Mouse (Mus musculus) cerebellum, adult 2 months (tissue): ENCODE data around the gene Aph1c. TPM values are rescaled to one million over a fixed set of nuclear protein-coding genes. Genes with fewer than 3 reads are reported as not detected.

ENCODE experiments used
- DNase-seq, 2 experiments: peaks; one replicate each; pipeline ENCODE4 v3.0.0; 2021
- H3K27ac ChIP-seq: fragments of 200-500 bp; 2 replicates; pipeline ENCODE4 v1.5.1; 2012; ENCODE audit warnings: low read length, control low read depth, inconsistent platforms; ENCODE audit not compliant: insufficient read depth
- H3K27me3 ChIP-seq: fragments of 200-500 bp; 2 replicates; pipeline ENCODE4 v1.6.1; 2012; ENCODE audit warnings: inconsistent platforms, mild to moderate bottlenecking, low read length, moderate library complexity; ENCODE audit not compliant: control insufficient read depth, insufficient read depth
- H3K4me1 ChIP-seq: fragments of 200-500 bp; 2 replicates; pipeline ENCODE4 v1.6.1; 2011; ENCODE audit warnings: low read length; ENCODE audit not compliant: control insufficient read depth, insufficient read depth
- H3K4me3 ChIP-seq: fragments of 200-500 bp; replicated peaks from 2 replicates; pipeline ENCODE3; 2011; ENCODE audit warnings: mild to moderate bottlenecking, low read depth, low read length, control low read depth; ENCODE audit not compliant: insufficient read depth
- CTCF ChIP-seq: fragments of 200-500 bp; IDR thresholded peaks from 2 replicates; pipeline ENCODE4 v1.5.1; 2011; ENCODE audit warnings: low read depth, mild to moderate bottlenecking, control low read depth, low read length, moderate library complexity, borderline replicate concordance; ENCODE audit not compliant: insufficient read depth
- POLR2A ChIP-seq: fragments of 200-500 bp; IDR thresholded peaks from 2 replicates; pipeline ENCODE4 v1.6.1; 2011; ENCODE audit warnings: low read length, control low read depth, borderline replicate concordance; ENCODE audit not compliant: insufficient read depth
- WGBS: fragments of 180-500 bp; shearing (Covaris S2); methylation state at CpG from one replicate; pipeline ENCODE4 v1.1.7; 2018; 5-methylcytosine and 5-hydroxymethylcytosine counted together
- polyA plus RNA-seq: library from polyadenylated mRNA; depleted of rRNA; stranded (reverse); fragments of >200 nt; gene quantifications from 2 replicates; pipeline ENCODE4 v1.2.3, GENCODE M21; 2012; rRNA removed

The Aph1c gene
- polyA plus RNA-seq: 3.3 and 4.0 TPM in 2 replicates

DNA sequence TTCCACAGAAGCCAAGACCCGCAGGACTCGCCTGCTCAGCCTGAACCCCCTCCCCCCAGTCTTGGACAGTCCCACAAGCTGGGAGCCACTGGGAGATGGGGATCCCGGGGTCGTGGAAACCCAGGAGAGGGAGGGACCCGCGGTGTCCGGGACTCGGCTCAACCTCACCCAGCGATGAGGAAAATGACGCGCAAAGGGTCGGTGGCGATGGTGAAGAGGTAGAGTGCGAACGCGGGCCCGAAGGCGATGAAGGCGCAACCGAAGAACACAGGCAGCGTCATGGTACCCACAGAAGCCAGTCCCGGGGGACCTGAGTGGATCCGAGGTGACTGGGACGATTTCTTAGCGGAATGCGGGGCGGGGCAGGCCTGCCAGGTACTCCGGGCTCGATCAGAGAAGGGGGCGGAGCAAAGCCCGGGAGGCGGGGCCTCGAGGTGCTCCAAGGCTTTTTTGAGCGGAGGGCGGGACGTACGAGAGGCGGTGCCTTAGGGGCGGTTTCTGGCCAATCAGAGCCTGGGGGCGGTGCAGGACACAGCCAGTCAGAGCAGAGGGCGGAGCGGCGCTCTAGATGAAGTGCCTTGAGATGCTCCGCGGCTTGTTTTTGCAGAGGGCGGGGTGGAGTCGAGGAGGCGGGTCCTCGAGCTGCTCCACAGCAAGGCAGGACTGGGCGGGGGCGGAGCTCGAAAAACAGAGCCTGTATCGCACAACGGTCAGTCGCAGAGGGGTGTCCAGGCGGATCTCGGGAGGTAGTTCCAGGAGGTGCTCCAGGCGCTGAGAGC is at the start of gene Aph1c:
Gene Aph1c, minus strand, starts transcription at position 409 of the 779 bp plus-strand sequence.
- H3K27me3 ChIP-seq: no peaks in the 10 kb centered on the region
- no peak for TF ChIP-seq CTCF
- TF ChIP-seq POLR2A: no peak; the same call in 1 of the 2 replicates
- WGBS: under 1% methylated on average over 58 of the region's 58 CpGs
- H3K27ac ChIP-seq: no peak within 1 kb of the TSS
- DNase-seq: peak; percentile 98 to 99
- H3K4me1 ChIP-seq: no peaks in the 10 kb centered on the region
- H3K4me3 ChIP-seq: peak within 1 kb of the TSS; percentile 99

DNA sequence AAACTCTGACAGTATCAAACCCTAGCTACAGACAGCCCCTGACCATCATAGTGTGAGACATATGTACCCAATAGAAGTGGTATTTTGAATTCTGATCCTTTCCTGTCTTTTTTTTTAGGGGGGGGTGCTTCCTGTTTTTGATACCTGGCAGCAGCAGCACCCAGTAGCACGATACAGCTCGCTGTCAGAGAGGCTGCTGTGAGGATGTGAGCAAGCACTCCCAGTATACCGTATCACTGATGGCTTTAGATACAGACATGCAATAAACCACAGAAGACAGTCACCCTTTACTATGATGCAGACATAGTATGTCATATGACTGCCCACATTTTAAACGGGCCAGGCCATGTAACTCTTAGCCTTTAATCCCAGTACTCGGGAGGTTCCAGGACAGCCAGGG is 49.0 kb upstream of the Aph1c start:
- no peak overlapping the region for H3K4me3 ChIP-seq
- WGBS: 95% methylated on average over 5 of the region's 5 CpGs
- DNase-seq: no peak
- no peak overlapping the region for H3K27ac ChIP-seq
- H3K27me3 ChIP-seq: no peaks in the 10 kb centered on the region
- no peaks in the 10 kb centered on the region for H3K4me1 ChIP-seq
- TF ChIP-seq POLR2A: no peak
- no peak for TF ChIP-seq CTCF

DNA sequence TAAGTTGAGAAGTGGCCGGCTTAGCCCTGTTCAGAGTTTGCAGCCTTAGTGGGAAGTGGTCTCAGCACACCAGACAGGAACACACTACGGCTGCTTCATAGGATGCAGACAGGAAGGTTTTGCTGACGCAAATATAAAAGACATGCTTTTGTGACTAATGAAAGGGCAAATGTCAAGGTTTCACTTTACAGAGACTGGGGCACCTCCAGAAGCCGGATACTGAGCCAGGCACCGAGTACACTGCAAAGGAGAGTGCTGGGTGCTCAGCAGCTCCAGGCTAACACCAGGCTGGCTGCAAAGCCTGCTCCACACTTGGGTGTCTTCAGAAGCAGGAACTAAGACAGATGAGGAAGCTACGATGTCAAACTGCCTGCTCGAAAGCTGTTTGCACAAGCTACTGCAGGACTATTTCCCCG is 47.9 kb upstream of the Aph1c start:
- no peak for TF ChIP-seq POLR2A
- no peak for TF ChIP-seq CTCF

DNA sequence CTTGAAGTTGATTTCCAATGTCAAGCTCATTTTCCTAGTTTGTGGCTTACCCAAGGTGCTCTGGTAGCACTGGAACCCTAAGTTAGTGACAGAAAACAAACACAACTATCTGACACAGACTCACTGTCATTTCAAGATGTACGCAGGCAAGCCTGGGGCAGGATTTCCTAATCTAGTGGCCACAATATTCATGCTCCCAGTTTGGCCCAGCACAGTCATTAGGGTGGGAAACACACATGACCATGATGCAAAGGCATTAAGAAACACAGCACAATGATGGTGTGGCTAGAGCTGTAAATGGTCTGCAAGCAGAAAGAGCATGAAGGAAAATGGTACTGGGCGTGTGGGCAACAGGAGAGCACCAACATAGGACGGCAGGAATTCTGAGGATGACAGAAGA is 47.3 kb upstream of the Aph1c start:
- no peaks in the 10 kb centered on the region for H3K4me1 ChIP-seq
- no peaks in the 10 kb centered on the region for H3K27me3 ChIP-seq
- no peak for DNase-seq
- TF ChIP-seq POLR2A (no peak), CTCF (no peak)
- no peak overlapping the region for H3K27ac ChIP-seq
- 93% methylated on average over 3 of the region's 3 CpGs for WGBS
- no peak overlapping the region for H3K4me3 ChIP-seq

More for the DNA sequence above, 47.9 kb upstream of the Aph1c start:
- no peak overlapping the region for H3K27ac ChIP-seq
- no peaks in the 10 kb centered on the region for H3K4me1 ChIP-seq
- H3K27me3 ChIP-seq: no peaks in the 10 kb centered on the region
- H3K4me3 ChIP-seq: no peak overlapping the region
- DNase-seq: no peak
- WGBS: 79% methylated on average over 8 of the region's 8 CpGs

DNA sequence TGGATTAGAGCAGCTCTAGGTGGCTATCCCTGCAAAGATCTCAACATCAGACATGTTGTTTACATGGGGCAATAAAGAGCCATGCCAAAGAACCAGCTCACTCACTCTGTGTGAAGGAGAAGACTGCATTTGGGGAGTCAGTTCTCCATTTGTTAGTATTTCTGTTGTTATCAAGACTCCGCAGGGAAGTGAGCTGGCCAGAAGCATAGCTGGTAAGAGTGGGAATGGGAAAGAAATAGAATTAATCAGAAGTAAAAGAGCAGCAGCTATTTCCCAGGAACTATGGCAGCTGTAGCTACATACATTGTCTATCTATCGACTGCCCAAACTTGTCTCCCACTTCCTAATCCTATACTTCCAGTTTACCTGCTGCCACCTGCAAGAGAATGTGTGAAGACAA is 46.2 kb upstream of the Aph1c start:
- H3K27ac ChIP-seq: no peak overlapping the region
- no peak overlapping the region for H3K4me3 ChIP-seq
- TF ChIP-seq CTCF (no peak), POLR2A (no peak)
- H3K27me3 ChIP-seq: no peaks in the 10 kb centered on the region
- WGBS: 94% methylated on average over 2 of the region's 2 CpGs
- H3K4me1 ChIP-seq: no peaks in the 10 kb centered on the region
- no peak for DNase-seq

DNA sequence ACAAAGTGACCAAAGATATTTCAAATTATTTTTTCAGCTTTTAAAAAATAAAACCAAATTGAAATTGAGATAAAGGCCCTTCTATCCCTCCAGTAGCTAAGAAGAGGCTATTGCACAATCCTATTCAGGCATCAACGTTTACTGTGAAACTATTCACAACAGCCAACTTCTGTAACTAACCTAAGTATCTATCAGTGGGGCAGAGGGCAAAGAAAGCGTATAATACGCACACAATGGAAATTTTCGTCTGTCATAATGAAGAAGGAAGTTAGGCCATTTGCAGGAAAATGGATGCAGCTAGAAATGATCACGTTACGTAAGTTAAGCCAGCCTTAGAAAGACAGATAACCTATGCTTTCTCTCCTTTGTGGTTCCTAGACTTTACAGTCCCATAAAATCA is 45.0 kb upstream of the Aph1c start:
- Histone ChIP-seq H3K4me3 (no peak overlapping the region), H3K27ac (no peak overlapping the region), H3K27me3 (no peaks in the 10 kb centered on the region), H3K4me1 (no peaks in the 10 kb centered on the region)
- DNase-seq: no peak
- no peak for TF ChIP-seq CTCF
- no peak for TF ChIP-seq POLR2A
- WGBS: 79% methylated on average over 6 of the region's 6 CpGs

DNA sequence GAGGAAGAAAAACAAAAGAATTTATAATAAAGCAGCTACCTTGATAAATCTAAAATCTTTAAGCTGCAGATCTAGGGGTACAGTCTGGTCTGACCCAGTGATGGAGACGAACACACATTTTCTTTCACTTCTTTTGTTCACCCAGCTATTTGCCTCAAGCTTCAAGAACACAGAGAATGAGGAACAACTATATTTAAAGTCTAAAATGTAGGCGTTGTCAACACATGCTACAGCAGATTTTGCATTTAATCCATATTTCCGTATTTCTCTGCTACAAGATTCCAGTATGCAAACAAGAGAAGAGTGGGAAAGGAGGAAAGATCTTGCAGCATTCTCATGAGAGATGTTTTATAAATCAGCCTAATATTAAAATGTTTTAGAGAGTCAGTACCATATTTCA is 44.4 kb upstream of the Aph1c start:
- no peak overlapping the region for H3K4me3 ChIP-seq
- DNase-seq: no peak
- WGBS: 96% methylated on average over 3 of the region's 3 CpGs
- no peaks in the 10 kb centered on the region for H3K4me1 ChIP-seq
- H3K27ac ChIP-seq: no peak overlapping the region
- no peaks in the 10 kb centered on the region for H3K27me3 ChIP-seq
- TF ChIP-seq CTCF (no peak), POLR2A (no peak)

DNA sequence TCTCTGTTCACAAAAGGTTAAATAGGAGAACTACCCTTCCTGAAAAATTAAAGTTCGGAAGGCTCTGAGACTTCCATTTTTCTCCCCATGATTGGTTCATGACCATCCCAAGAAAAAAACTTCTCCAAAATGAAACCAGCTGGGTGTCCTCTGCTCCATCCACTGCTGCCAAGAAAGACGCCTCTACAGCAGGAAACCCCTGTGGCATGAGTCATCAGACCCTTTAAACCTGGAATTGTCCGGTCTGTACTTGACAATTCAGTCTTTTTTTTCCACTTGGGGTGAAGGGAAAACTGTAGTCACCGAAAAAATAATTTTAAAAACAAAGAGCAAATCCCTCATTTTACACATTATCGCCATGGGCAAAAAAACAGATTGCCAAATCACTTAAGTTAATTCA is 42.1 kb upstream of the Aph1c start:
- H3K27me3 ChIP-seq: no peaks in the 10 kb centered on the region
- WGBS: 60% methylated on average over 5 of the region's 5 CpGs
- no peaks in the 10 kb centered on the region for H3K4me1 ChIP-seq
- TF ChIP-seq CTCF (no peak), POLR2A (no peak)
- no peak overlapping the region for H3K4me3 ChIP-seq
- H3K27ac ChIP-seq: no peak overlapping the region
- DNase-seq: no peak

DNA sequence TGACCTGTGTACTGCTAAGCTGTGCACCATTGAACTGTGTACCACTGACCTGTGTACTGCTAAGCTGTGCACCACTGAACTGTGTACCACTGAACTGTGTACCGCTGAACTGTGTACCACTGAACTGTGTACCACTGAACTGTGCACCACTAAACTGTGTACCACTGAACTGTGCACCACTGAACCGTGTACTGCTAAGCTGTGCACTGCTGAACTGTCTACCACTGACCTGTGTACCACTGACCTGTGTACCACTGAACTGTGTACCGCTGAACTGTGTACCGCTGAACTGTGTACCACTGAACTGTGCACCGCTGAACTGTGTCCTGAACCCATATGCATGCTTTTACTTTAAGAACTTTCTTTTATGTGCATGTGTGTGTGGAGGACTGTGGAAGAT is 39.8 kb upstream of the Aph1c start:
- Histone ChIP-seq H3K4me3 (no peak overlapping the region), H3K4me1 (no peaks in the 10 kb centered on the region), H3K27ac (no peak overlapping the region), H3K27me3 (no peaks in the 10 kb centered on the region)
- TF ChIP-seq POLR2A (no peak), CTCF (no peak)
- 99% methylated on average over 5 of the region's 5 CpGs for WGBS
- no peak for DNase-seq
